Mouse (Mus musculus) urinary bladder, postnatal 14 days (tissue): Measurements from ENCODE around the gene Wdr74.

ENCODE experiments used
- DNase-seq: peaks from one replicate; pipeline ENCODE4 v3.0.0; 2021; ENCODE audit warnings: low spot score

Wdr74 gene

GRCm38 (mm10) chr19:8735389-8736159, at the start of gene Wdr74:
Wdr74 (plus strand) TSS chr19:8735827.
- DNase-seq: peak; percentile 91

- no peak for DNase-seq
These were observed 43.6 kb upstream of the Wdr74 start for GRCm38 (mm10) chr19:8691871-8692539.

- DNase-seq: no peak
These were observed 42.9 kb upstream of the Wdr74 start for GRCm38 (mm10) chr19:8692740-8693139.

GRCm38 (mm10) chr19:8695330-8695729, 40.3 kb upstream of the Wdr74 start:
- peak; percentile 43 for DNase-seq

- no peak for DNase-seq
These were observed 36.0 kb upstream of the Wdr74 start for GRCm38 (mm10) chr19:8699652-8700051.

- DNase-seq: no peak
These were observed 33.2 kb upstream of the Wdr74 start for GRCm38 (mm10) chr19:8702458-8702857.

GRCm38 (mm10) chr19:8703571-8703970, 32.1 kb upstream of the Wdr74 start:
- no peak for DNase-seq

- no peak for DNase-seq
These were observed 30.5 kb upstream of the Wdr74 start for GRCm38 (mm10) chr19:8705026-8705708.

GRCm38 (mm10) chr19:8706132-8706667, 29.4 kb upstream of the Wdr74 start:
- DNase-seq: no peak

- no peak for DNase-seq
These were observed 28.7 kb upstream of the Wdr74 start for GRCm38 (mm10) chr19:8706930-8707329.

GRCm38 (mm10) chr19:8708954-8709353, 26.7 kb upstream of the Wdr74 start:
- DNase-seq: no peak

GRCm38 (mm10) chr19:8710057-8710456, 25.6 kb upstream of the Wdr74 start:
- DNase-seq: peak; percentile 51

GRCm38 (mm10) chr19:8711506-8711905, 24.1 kb upstream of the Wdr74 start:
- DNase-seq: no peak

GRCm38 (mm10) chr19:8711949-8712869, 23.4 kb upstream of the Wdr74 start:
- DNase-seq: no peak

- peak; percentile 79 for DNase-seq
These were observed 22.7 kb upstream of the Wdr74 start for GRCm38 (mm10) chr19:8712870-8713305.

GRCm38 (mm10) chr19:8713306-8713996, 22.2 kb upstream of the Wdr74 start:
- DNase-seq: peak; percentile 95

GRCm38 (mm10) chr19:8713997-8714652, 21.5 kb upstream of the Wdr74 start:
- no peak for DNase-seq

- no peak for DNase-seq
These were observed 20.8 kb upstream of the Wdr74 start for GRCm38 (mm10) chr19:8714653-8715481.
